Mouse (Mus musculus) cerebellum, adult 18-20 months (tissue): ENCODE results near the gene Gtf3c1.

ENCODE experiments used
- DNase-seq, 2 experiments: peaks; one replicate each; pipeline ENCODE4 v3.0.0; 2021

The Gtf3c1 gene

DNA sequence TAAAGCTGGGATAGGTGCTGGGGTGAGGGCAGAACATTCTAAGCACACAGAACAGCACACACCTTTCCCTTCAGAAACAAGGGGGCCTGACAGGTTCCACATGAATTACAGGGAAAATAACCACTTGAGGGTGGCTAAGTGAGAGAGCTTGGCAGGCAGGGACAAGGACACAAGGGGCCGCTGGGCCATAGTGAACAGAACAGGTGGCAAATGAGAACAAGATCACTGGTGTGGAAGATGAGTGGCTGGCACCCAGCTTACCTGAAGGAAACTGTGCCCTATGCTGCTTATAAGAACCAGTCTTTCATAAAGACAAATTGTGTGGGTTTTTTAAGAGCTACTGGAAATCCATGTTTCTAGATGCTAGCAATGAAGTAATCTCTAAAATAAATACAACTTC lies 4.8 kb downstream of the Gtf3c1 start:
- peak; percentile 41 to 57 for DNase-seq

DNA sequence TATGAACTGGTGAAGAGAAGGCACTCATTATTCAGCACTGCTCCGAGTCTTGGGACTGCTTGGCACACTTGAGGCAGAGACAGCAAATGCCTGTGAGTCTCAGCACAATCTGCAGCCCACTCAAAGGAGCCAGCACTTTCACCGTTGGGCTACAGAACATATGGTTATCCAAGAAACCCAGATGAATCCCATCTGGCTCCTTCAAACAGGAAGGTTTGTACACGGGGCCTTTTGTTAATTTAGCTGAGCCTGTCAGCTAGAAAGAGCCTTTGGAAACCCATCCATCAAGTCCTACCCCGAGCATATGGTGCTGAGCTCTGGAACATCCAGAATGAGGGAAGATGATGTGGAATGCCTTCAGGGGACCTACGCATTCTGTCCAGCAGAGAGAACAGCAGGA lies 13.5 kb downstream of the Gtf3c1 start:
- DNase-seq, result no peak

DNA sequence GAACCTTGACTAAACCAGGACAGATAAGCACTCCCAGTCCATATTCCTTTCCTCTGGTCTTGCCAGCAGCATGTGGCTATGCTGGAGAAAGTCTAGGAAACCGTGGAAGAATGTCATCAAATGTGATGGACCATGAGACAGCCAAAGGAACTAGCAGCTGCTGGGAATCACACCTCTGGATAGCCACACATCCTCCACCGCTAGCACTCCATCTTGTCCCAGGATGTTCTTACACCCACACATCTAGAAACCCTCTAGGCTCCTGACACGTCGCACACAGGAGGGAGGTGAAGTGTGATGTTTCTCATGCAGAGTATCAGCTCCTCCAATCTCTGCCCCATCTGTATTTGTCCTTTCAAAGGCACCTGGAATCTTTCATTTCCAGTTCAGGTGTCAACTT lies 17.1 kb downstream of the Gtf3c1 start:
- DNase-seq, result no peak

DNA sequence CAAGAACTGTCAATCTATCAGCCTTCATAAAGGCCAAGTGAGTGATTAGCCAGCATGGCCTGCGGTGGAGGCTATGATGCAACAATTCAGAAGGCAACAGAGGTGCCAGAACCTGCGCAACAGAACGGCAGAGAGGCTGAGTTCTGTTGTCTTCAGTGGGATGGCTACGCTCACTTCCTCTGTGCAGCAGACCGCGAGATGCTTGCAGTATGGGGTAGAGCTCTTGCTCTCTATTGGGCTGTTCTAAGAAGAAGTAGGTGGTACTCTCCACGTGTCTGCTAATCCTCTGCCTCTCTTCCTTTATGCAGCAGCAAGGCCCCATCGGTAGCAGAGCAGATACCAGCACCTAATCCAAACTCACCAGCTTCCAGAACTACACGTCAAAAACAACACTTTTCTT lies 27.6 kb downstream of the Gtf3c1 start:
- DNase-seq, result no peak

DNA sequence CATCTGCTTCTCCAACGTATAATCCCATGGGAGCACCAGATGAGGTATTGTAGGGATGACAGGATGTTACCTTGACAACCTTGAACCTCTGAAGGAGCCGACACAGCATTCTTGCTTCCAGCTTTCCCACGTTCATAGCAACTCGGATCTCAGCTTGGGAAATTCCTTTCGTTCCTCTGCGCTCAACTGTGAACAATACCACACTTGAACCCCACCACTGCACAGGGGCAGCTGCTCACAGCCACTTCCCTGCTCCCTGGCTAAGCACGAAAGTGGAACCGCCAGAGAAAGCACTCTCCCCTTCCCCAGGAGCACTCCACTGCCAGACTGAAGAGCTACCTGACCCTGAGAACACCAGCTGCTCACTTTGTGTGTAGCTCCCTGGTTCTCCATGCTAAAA lies 28.8 kb downstream of the Gtf3c1 start:
- DNase-seq, result no peak

DNA sequence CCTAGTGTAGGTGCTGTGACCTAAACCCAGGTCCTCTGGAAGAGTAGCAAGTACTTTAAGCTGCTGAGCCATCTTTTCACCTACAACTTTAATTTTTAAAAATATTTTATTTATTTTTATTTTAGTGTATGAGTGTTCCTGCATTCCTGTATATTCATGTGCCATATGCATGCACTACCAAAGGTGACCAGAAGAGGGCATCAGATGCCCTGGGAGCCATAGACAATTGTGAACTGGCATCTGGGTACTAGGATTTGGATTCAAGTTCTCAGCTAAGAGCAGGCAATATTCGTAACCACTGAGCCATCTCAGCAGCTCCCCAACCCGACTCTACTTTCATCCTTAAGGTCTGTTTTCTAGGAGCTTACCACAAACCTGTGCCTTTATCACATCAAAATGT lies 32.7 kb downstream of the Gtf3c1 start:
- peak; percentile 58 to 71 for DNase-seq

DNA sequence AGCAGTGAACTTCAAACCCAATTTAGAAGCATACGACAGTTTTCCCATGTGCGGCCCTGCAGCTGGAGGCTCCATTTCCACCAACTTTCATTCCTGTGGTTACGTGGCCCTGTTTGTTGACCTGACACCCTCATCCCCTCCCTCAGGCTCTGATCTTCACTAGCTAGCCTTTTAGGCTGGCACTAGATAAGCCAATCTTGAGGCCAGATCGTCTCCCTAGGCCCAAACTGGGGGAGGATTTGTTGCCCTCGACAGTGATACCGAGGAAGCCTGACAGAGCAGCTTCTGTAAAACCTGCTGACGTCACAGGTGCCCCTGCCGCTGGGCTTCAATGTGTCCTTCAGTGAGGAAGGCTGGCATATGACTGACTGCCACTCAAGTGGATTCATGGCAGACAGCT lies 36.2 kb downstream of the Gtf3c1 start:
- DNase-seq, result no peak

DNA sequence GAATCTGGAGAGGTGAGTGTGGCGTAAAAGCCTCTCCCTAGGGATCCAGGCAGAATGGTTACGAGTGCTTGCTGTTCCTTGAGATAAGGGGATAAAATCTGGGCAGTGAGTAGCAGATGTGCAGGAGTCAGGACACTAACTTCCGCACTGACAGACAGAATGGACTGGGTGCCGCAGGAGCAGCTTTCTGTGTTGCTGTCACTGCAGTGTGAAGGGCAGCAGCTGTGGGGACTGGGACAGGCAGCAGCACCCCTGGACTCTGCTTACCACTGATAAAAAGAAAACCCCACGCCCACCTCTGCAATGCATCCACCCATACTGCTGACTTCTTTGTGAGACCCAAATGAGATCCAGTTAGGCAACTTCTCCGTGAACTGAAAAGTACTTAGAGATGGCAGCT lies 36.7 kb downstream of the Gtf3c1 start:
- no peak for DNase-seq

DNA sequence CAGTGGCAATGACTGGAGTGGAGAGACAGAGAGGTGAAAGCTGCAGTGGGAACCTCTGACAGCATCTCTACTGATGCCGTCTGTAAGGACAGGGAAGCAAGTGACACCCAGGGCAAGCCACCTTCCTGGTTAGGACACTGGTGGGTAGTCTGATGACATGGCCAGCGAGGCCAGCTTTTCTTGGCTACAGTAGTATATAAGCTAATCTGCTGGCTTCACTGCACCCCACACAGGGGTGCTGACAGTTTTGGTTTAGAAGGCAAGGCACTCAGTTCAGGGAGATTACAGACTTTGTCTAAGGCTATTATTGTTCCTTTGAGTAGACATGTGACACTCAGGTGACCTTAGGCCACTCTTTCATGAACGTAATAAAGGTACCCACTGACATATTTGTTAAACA lies 43.9 kb downstream of the Gtf3c1 start:
- no peak for DNase-seq

DNA sequence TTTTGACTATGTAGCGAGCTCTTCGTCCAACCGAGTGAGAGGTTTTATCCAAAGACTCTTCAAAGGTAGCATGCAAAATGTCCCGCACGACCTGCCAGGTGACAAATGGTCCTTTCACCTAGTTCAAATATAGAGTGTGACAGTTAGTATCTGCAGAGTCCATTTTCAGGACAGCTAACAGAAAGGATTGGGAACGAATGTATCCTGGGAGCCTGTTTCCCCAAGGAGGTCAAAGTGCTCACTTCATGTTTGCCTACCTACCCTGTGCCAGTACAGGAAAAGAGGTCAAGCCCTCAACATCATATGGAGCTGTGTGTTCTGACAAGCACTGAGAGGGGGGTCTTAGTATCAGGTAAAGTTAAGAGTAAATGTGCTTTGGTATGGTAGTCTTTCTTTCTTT lies 50.1 kb downstream of the Gtf3c1 start:
- DNase-seq, result no peak

DNA sequence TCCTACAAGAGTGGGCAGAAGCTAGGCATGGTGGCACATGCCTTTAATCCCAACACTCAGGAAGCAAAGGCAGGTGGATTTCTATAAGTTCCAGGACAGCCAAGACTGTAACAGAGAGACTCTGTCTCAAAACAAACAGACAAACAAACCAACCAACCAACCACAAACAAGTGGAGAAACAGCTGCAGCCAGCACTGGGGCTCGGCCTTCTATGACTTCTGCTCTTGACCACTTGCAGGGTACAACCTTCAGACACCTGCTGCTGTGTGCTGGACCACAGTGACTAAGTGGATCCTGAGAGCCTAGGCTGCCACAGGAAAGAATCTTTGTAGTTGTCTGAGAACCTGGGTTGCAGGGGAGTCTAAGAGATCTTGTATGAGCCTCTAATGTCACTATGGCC lies 58.6 kb downstream of the Gtf3c1 start:
- DNase-seq, result no peak

DNA sequence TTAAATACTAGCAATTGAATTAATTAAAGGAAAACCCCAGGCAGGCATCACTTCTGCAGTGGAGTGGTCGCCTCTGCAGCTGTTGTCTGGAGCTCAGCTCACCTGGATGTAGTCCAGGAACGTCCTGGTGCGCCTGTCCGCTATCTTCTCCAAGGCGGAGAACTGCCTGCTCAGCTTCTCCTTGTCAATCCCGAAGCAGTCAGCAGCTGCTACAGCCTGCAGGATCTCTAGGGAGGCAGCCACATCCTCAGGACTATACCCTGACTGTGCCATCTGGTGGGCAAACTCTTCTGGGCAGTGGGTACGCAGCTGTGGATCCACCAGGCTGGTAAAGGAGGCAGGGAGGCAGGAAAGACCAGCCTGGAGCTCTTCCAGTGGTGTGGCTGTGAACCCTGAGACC lies 62.2 kb downstream of the Gtf3c1 start:
- no peak for DNase-seq

DNA sequence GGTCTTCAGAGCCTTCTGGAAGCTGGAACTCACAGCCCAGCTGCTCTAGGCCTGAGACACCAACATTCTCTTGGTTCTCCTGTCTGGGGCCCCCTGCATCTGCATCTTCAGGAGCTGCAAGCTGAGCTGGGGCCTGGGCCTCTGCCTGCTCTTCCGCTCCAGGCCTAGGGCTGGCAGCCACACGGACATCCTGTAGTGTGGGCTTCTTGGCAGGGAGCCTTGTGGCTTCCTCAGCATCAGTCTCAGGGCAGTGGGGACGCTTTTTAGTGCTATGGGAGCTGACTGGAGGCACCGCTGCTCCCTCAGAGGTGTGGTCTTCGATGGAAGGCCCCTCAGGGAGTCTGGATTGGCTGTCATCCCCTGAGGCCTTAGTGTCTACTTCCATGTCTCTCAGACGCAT lies 63.7 kb downstream of the Gtf3c1 start:
- no peak for DNase-seq

DNA sequence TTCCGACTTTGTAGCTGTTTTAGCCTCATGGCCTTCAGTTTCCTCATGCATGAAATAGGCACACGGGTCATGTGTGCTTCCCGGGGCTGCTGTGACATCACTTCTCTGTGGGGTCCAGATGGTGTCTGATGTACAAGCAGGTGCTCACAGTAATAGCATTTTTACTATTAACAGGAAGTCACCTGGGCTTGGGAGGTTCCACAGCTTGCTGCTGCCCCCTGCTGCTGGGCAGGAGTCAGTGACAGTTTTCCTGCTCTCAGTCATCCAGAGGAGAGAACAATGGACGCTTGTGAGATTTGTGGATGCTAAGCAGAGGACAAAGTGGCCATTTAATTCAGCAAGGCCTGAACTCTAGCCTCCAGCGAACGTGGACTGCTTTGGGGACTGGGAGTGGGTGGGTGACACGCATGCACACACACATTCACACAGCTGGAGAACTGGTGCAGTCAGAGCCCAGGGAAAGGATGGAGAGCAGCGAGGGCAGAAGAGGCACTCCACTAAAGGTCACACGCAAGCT lies 68.7 kb downstream of the Gtf3c1 start:
- peak; percentile 79 to 86 for DNase-seq

DNA sequence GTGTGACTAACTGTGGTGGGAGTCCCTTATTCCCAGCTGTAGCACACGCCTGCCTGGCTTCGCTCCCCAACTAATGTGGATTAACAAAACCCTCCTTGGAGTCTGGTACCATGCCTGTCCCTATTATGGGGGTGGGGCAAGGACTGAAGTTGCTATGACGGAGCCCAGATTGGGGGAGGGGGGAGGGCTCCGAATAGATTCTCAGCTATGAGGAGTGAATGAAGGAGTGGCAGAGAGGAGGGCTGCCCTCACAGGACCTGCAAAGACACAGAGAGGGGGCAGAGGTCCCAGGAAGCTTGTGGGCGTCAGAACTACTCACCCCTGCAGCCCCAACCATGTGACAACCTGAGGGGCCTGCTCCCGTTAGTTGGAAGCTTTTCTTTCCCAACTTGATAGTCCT lies 69.2 kb downstream of the Gtf3c1 start:
- no peak for DNase-seq

DNA sequence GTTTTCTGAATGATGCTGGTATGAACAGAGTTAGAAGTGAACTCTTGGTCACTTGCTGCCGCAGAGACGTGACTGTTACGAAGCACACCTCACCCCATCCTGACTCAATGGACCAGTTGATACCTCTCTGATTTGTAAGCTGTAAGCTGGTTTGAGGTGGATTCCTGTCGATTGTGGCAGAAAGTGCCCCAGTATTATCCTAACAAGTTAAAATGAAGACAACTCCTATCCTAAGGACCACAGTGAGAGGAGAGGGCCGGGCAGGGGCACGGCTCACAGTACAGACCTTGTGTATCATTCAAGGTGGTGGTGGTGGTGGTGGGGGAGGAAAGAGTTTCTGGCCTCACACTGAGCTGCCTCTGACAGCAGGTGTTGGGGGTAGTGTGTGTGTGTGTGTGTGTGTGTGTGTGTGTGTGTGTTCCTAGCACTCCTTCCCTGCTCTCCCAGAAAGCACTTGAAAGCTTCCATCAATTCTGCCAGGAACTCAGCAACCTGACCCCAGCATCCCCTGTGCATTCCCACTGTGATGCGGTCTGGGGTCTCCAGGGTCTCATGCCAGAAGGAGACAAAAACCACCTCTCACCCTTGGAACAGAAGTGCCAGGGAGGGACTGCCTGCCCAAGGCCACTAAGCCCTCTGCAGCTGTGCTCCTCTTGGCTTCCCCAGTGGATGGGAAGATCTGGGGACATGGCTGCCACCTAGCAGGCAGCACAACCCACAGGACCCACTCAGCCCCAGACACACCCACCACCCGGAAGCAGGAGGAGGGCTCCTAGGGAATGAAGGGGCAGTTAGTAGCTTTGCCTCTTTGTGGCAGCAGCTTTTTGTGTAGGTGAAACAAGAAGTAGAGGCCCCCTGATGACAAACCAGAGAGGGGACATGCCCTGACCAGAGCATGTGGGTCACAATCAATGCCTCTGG lies 70.1 kb downstream of the Gtf3c1 start:
- no peak for DNase-seq

DNA sequence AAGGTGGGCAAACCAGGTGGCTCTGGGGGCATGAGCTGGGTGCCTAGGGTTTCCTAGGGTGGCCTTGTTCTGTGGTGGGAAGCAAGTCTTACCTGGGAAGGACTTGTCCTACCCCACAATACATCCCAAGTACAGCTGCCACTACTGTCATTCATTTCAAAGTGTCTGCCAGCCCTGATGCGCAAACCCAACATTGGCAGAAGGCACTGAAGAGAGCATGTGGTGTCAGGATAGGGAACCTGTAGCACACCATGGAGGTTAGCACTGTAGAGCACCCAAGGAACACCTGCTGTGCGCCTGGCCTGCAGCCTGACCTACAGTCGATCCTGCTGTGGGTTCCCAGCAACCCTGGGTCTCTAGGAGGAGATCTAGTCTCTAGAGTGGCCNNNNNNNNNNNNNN lies 76.6 kb downstream of the Gtf3c1 start:
- DNase-seq, result no peak

DNA sequence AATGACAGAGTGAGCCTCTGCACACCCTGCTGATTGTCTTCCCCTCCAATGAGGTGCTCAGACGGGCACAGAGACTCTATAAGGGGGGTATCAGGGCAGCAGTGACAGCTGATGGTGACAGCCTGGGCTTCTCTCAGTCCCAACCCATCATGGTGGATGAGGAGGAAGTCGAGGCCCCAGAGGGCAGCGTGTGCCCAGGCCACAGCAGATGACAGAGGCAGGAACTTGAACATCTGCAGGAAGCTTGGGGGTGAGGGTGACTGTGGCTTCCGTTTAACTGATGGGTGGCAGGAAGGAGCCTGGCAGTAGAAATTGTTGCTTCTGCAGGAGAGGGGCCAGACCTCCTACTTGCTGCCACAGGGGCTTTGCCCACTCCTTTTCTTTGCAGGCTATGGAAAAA lies 77.3 kb downstream of the Gtf3c1 start:
- DNase-seq, result no peak

DNA sequence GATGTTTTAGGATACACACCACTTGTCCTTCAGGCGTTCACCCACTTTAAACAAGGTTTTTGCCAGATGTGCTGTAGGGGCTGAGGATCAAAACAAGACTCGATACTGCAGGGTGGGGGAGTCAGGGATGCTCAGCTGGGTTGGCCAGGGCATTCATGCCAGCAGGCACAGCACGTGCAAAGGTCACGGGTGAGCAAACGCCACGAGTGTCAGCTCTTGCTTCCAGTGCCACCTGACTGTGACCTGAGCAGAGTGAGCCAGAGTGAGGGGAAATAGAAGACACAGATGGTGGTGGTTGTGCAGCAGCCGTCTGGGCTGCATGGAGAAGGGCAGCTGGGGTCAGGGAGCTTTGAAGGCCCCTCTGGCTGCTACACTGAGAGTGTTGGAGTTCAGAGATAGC lies 81.8 kb downstream of the Gtf3c1 start:
- no peak for DNase-seq

DNA sequence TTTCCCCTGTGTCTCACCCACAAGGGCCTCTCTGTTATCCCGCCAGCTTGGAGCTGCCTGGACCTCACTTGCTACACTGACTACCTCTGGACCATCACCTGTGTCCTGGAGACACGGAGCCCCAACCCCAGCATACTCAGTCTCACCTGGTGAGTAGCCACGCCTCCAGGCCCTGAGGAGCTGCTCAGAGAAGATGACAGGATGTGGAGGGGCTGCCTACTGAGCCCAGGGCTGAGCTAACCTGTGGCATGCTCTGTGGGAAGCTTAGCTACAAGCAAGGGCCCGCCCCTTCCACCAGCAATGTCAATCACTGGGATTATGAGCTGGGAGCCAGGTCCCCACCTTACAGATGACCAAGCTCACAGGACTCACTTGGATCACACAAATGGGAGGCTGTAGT lies 82.4 kb downstream of the Gtf3c1 start:
- no peak for DNase-seq

DNA sequence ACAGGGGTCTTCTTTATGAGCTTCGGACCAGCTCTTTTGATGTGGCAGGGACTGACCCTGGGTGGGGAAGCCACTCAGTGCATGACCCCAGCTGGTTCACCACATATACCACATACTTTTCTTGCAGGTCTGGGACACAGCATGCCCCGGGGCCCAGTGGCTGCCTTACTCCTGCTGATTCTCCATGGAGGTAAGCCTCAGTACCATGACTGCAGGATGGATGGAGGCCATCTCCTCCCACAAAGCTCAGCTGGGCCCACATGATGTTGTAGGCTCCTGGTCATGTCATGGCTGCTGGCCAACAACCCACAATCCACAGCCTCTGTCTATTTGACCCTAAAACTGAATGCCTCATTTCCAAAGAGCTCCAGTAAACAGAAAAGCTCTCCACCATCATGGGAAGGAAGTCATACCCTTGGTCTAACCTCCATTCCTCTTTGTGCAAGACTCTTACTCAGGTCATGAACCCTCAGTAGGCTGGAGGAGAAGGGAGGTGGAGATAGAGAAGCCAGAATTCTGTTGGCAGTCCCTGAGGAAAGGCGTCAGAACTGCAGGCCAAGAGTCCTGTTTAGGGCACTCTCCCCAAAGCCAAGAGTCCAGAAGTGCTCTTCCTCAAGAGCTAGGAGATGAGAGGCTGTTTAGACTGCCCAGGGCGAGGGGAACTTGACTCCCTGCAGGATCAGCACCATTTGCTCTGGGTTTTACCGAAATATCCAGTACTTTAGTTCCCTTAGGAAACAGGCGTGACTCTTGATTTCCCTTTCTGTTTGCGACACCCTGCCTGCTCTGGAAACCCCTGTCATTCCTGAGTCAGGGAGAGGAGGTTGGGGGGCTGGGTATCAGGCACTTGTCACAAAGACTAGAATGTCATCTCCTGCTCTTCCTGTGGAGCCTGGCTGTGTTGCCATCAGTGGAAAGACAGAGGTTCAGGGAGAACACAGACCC lies 84.6 kb downstream of the Gtf3c1 start:
- DNase-seq, result no peak

DNA sequence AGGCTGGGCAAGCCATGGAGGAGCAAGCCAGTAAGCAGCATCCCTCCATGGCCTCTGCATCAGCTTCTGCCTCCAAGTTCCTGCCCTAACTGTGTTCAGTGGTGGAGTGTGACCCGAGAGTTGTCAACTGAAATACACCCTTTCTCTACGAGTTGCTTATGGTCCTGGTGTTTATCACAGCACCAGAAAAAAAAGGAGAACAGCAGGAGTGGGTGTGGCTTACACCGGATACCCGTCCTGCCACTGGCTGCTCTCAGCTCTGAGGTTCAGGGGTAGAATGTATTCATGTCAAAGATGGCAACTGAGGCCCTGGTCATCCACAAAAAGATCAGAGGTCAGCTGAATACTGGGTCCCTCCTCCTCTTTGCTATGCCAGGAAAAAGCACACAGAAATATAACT lies 87.5 kb downstream of the Gtf3c1 start:
- no peak for DNase-seq

DNA sequence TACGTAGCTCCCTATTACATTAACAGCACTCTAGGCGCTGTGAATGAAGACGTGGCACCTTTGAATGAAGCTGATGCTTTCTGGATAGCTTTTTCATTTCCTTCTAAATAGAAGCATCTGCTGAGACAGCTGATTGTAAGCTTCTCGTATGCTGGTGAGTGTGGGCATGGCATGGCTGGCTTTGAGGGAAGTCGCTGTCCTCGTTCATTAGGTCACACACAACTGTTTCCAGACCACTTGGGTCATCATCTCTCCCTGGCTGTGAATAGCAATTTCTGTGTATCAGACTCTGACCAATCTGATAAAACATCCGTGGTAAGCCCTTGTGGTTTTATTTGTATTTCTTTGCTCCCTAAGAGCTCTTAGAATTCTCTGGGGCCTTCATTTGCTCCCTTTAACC lies 89.6 kb downstream of the Gtf3c1 start:
- DNase-seq, result no peak

DNA sequence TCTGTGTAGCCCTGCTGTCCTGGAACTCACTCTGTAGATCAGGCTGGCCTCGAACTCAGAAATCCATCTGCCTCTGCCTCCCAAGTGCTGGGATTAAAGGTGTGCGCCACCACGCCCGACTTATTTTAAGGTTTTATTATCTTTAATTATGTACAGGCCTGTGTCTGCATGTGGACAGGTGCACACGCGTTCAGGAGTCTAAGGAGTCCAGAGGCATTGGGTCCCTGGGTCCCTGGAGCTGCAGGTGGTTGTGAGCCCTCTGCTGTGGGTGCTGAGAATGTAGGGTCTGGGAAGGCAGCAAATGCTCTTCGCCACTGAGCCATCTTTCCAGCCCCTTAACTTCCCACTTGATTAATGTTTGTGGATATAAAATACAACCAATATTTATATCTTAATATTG lies 92.1 kb downstream of the Gtf3c1 start:
- DNase-seq, result no peak
